Comparison of ENCODE assay signal across 23 mouse cellular contexts in genomic region chr14:75174731-75175555, GRCm38 (mm10). TPM values are rescaled to one million over a fixed set of nuclear protein-coding genes. Genes with fewer than 3 reads are reported as not detected.
DNase-seq lines count a peak whose midpoint lies in the region; ATAC-seq lines count a peak whose summit lies in the region.
"Had no signal": no experiment of that assay in that cellular context is flagged by ENCODE, and none has a peak within 500 bp of the region (broad histone marks: within the 10 kb centered on the region; RNA-seq: fewer than 3 reads in every experiment).

No protein-coding gene starts in this region.

- WGBS in liver, embryonic 16.5 days (ENCODE audit: insufficient replicate concordance): 48% methylated on average over 9 of the region's 9 CpGs
- 82% methylated on average over 9 of the region's 9 CpGs for WGBS in midbrain, embryonic 14.5 days

- 0 out of 2 replicates have a peak overlapping the region, but pooled peaks have one; percentile 8 for H3K4me2 ChIP-seq in liver, embryonic 16.5 days (ENCODE audit: low read depth, low read length)
- no peak overlapping the region for H3K4me2 ChIP-seq in midbrain, embryonic 14.5 days (ENCODE audit: low read length)
- H3K4me2 ChIP-seq: forebrain, embryonic 13.5 days; heart, embryonic 13.5 days; hindbrain, embryonic 13.5 days; midbrain, embryonic 13.5 days had no signal

- H3K9me3 ChIP-seq in liver, embryonic 16.5 days (replicated peaks; ENCODE audit: control insufficient read depth, low read length): no peaks in the 10 kb centered on the region
- no peaks in the 10 kb centered on the region for H3K9me3 ChIP-seq in midbrain, embryonic 14.5 days (ENCODE audit: control insufficient read depth, low read length)
- H3K9me3 ChIP-seq: forebrain, embryonic 13.5 days; heart, embryonic 13.5 days; hindbrain, embryonic 13.5 days; midbrain, embryonic 13.5 days had no signal

- H3K4me1 ChIP-seq in liver, embryonic 16.5 days (ENCODE audit: control insufficient read depth, low read depth, low read length): peaks cover 18% of the 10 kb centered on the region
- H3K4me1 ChIP-seq in midbrain, embryonic 14.5 days (ENCODE audit: control insufficient read depth, insufficient read depth, low read length): no peaks in the 10 kb centered on the region
- H3K4me1 ChIP-seq: forebrain, embryonic 13.5 days; hindbrain, embryonic 13.5 days; midbrain, embryonic 13.5 days had no signal

- no peak for ATAC-seq in CD4-positive, CD25-positive, alpha-beta regulatory T cell, adult 4 months
- ATAC-seq in liver, embryonic 16.5 days (ENCODE audit: low read depth): no peak
- peak; percentile 30 for ATAC-seq in megakaryocyte progenitor cell, adult 5-6 weeks (replicated peaks; ENCODE audit: poor library complexity)
- ATAC-seq in midbrain, embryonic 14.5 days (ENCODE audit: low FRiP score, low TSS enrichment): no peak
- ATAC-seq: forebrain, embryonic 13.5 days; midbrain, embryonic 13.5 days had no signal

- no peak overlapping the region for H3K4me3 ChIP-seq in liver, embryonic 16.5 days (ENCODE audit: low read depth, low read length)
- no peak overlapping the region for H3K4me3 ChIP-seq in midbrain, embryonic 14.5 days (replicated peaks; ENCODE audit: low read depth, low read length)
- H3K4me3 ChIP-seq: forebrain, embryonic 13.5 days; gastrocnemius, adult 2 months; heart, embryonic 13.5 days; hindbrain, embryonic 13.5 days; midbrain, embryonic 13.5 days had no signal

- peak overlapping the region; percentile 65 for H3K27ac ChIP-seq in liver, embryonic 16.5 days (ENCODE audit: low read length)
- H3K27ac ChIP-seq in midbrain, embryonic 14.5 days (replicated peaks; ENCODE audit: low read depth, low read length): no peak overlapping the region
- H3K27ac ChIP-seq: forebrain, embryonic 13.5 days; gastrocnemius, adult 2 months; heart, embryonic 13.5 days; hindbrain, embryonic 13.5 days; liver, embryonic 14.5 days; midbrain, embryonic 13.5 days had no signal

- no peaks in the 10 kb centered on the region for H3K36me3 ChIP-seq in liver, embryonic 16.5 days (ENCODE audit: control insufficient read depth, insufficient read depth)
- no peaks in the 10 kb centered on the region for H3K36me3 ChIP-seq in midbrain, embryonic 14.5 days (ENCODE audit: control insufficient read depth, insufficient read depth, low read length)
- H3K36me3 ChIP-seq: heart, embryonic 13.5 days; hindbrain, embryonic 13.5 days; midbrain, embryonic 13.5 days had no signal

- DNase-seq in CD4-positive, CD25-positive, alpha-beta regulatory T cell, adult 2 months (ENCODE audit: low read depth, low spot score): peak; percentile 57
- DNase-seq in liver: no peak
- peak; percentile 48 to 58 for DNase-seq in thymus, postnatal 36 days
- no peak for DNase-seq in midbrain, embryonic 14.5 days
- DNase-seq in adrenal gland, postnatal 4 days (ENCODE audit: low spot score in 2 of 2): no peak
- DNase-seq: adrenal gland, adult 2 months; cerebellum, adult 9-11 months; embryo, embryonic 11 days; gastrocnemius, adult 2 months; kidney, adult 11 months; kidney, postnatal 4 days; right cerebral cortex, postnatal 25 days had no signal

- no peak overlapping the region for H3K9ac ChIP-seq in liver, embryonic 16.5 days (ENCODE audit: low read depth, low read length)
- H3K9ac ChIP-seq in midbrain, embryonic 14.5 days (replicated peaks; ENCODE audit: low read length): no peak overlapping the region
- H3K9ac ChIP-seq: forebrain, embryonic 13.5 days; heart, embryonic 13.5 days; hindbrain, embryonic 13.5 days; liver, embryonic 14.5 days; midbrain, embryonic 13.5 days had no signal

- no peaks in the 10 kb centered on the region for H3K27me3 ChIP-seq in liver, embryonic 16.5 days (ENCODE audit: control insufficient read depth, insufficient read depth, low read depth, low read length)
- no peaks in the 10 kb centered on the region for H3K27me3 ChIP-seq in midbrain, embryonic 14.5 days (ENCODE audit: control insufficient read depth, insufficient read depth, low read length)
- H3K27me3 ChIP-seq: forebrain, embryonic 13.5 days; heart, embryonic 13.5 days; hindbrain, embryonic 13.5 days; midbrain, embryonic 13.5 days had no signal

RNA-seq across cellular contexts. Expression of gene Lcp1, which starts 44.0 kb away (rescaled TPM):
- 1,000 to 10,000 TPM; 1,290 to 1,712 TPM for polyA plus RNA-seq in CD4-positive, CD25-positive, alpha-beta regulatory T cell, adult 4 months (2017; shearing (Covaris generic))
- polyA plus RNA-seq in liver, embryonic 16.5 days (2015; fragmentation: Nextera tagmentation; extraction: Ambion mirVana): 43.0 and 43.1 TPM in 2 replicates
- 524 and 595 TPM in 2 replicates for total RNA-seq in megakaryocyte progenitor cell, adult 5-6 weeks (2015)
- 311 and 321 TPM in 2 replicates for total RNA-seq in megakaryocyte progenitor cell, adult 5-6 weeks (2017)
- polyA plus RNA-seq in midbrain, embryonic 14.5 days (2014; fragmentation: Nextera tagmentation; extraction: Ambion mirVana): 5.1 and 19.0 TPM in 2 replicates
- 10 to 100 TPM; 19.9 to 22.8 TPM for total RNA-seq in adrenal gland, postnatal 4 days (2021)

RNA-seq across cellular contexts. Expression of gene Lrrc63, which starts 44.3 kb away (rescaled TPM):
- polyA plus RNA-seq in CD4-positive, CD25-positive, alpha-beta regulatory T cell, adult 4 months (2017; shearing (Covaris generic)): not detected
- polyA plus RNA-seq in liver, embryonic 16.5 days (2015; fragmentation: Nextera tagmentation; extraction: Ambion mirVana): 0.05 TPM in 1 of 2 replicates, not detected in the other
- total RNA-seq in megakaryocyte progenitor cell, adult 5-6 weeks (2015): 0.12 and 0.27 TPM in 2 replicates
- total RNA-seq in megakaryocyte progenitor cell, adult 5-6 weeks (2017): 0.17 TPM in 1 of 2 replicates, not detected in the other
- polyA plus RNA-seq in midbrain, embryonic 14.5 days (2014; fragmentation: Nextera tagmentation; extraction: Ambion mirVana): 0.08 TPM in 1 of 2 replicates, not detected in the other
- total RNA-seq in adrenal gland, postnatal 4 days (2021): under 1 TPM in 1 of 2 experiments, not detected in 1; 0.11 TPM
- total RNA-seq: adrenal gland, adult 2 months; ES-E14; gastrocnemius, adult 2 months; layer of hippocampus, postnatal 25 days had no signal
- polyA plus RNA-seq: adrenal gland, adult 2 months; stomach, embryonic 14.5 days had no signal

Comparison
In these comparisons a context has a peak if more than half of its experiments do, and no peak if none do; other contexts are left out.
1. DNase-seq: peak in CD4-positive, CD25-positive, alpha-beta regulatory T cell, adult 2 months (single experiment) and thymus, postnatal 36 days (2 of 2); none in liver (single experiment), midbrain, embryonic 14.5 days (single experiment) and adrenal gland, postnatal 4 days (0 of 2).
2. RNA of gene Lcp1, which starts 44.0 kb away (polyA plus RNA-seq): 1,290 to 1,712 TPM in CD4-positive, CD25-positive, alpha-beta regulatory T cell, adult 4 months; 43.0 to 43.1 TPM in liver, embryonic 16.5 days and 5.1 to 19.0 TPM in midbrain, embryonic 14.5 days; every median in the first group is over 10 times any median in the second.